Mouse (Mus musculus): ENCODE data around the gene H2-D1.
"Not testable (repeated sequence)": the region's sequence is repeated elsewhere in the genome, so short reads cannot be mapped to it uniquely, and the experiment has no call there.

- TF ChIP-seq CTCF (IDR thresholded peaks at IDR 0.05; ENCODE audit: low read depth): peak; percentile 80
- TF ChIP-seq EP300 (optimal IDR thresholded peaks at IDR 0.05): not testable (repeated sequence)
Measured at GRCm38 (mm10) chr17:35295796-35296195, 33.3 kb downstream of the H2-D1 start.

All from stomach, postnatal 0 days (tissue).